Mouse (Mus musculus) regulatory T cell (primary cell): ENCODE measurements around the gene Rnase10.
"Not testable (repeated sequence)": the region's sequence is repeated elsewhere in the genome, so short reads cannot be mapped to it uniquely, and the experiment has no call there.

Source experiments
- in situ Hi-C: fragments of 300-600 bp; cut with MboI, MseI; formaldehyde crosslinking; loops from one replicate; pipeline ENCODE4 v1.15.1; 2025; ENCODE audit warnings: high pct_unique_total_duplicates

Rnase10 gene

DNA sequence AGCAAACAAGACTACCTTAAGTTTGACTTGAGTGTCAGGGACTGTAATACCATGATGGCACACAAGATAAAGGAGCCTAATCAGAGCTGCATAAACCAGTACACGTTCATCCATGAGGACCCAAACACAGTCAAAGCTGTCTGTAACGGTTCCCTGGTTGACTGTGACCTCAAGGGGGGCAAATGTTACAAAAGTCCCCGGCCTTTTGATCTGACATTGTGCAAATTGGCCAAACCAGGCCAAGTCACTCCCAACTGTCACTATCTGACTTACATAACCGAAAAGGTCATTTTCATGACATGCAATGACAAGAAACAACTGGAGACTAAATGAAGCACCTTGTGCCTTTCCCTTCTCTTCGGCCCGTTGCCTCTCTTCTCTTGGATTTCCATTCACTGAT lies 2.0 kb downstream of the Rnase10 start:
- in situ Hi-C loops: loop anchor here (10.0 kb wide), 1 partner anchor 1265 kb away; the partner anchor contains the start of genes Rab2b and Tox4

DNA sequence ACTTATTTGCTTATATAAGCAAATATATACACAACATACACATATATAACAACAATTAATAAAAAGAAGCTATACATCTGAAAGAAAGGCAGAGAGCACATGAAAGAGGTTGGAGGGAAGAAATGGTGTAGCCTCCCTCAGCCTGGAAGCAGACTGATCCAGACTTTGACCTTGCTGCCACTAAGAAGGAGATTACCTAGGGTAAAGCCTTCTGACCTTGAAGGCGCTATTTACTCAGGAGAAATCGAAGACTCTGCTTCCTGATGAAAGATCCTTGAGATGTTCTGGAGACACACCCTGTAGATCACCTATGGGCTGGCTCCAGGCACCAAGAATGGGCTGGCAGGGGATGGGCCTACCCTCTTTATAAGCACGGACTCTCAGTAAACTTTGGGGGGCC lies 7.2 kb downstream of the Rnase10 start:
- in situ Hi-C loops: not testable (repeated sequence)

DNA sequence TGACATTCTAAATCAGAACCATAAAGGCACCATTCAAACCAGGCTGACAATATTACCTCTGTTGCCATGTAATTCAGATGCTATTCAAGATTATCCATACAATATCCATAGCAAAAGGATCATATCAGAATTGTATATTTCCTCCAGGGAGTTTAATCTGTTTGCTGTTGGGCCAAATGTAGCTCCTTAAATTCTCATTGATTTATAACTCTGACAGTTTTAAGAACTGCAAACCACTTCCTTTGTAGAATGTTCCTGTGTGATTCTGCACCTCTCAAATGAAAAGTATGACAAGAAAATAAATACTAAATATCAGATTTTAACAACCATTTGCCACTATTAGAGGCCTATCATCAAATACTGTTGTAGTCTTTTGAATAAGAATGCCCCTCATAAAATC lies 8.2 kb downstream of the Rnase10 start:
- in situ Hi-C loops: no loop called here

DNA sequence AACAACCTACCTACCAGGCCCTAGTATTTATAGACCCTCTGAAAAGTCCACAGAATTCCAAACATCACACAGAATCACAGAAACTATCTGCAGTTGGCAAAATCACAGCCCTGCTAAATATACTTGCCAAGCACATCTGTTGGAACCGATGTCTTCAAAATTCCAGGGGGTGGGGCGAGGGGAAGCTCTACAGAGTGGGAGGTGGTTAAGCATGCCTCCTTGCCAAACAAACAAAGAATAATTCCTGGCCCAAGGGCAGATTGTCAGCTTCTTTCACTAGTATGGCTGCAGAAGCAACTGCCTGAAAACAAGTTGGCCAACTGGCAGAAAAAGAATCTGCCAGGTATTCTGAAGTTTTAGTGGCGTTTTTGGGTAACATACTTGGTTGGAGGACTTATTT lies 9.7 kb downstream of the Rnase10 start:
- in situ Hi-C loops: no loop called here

DNA sequence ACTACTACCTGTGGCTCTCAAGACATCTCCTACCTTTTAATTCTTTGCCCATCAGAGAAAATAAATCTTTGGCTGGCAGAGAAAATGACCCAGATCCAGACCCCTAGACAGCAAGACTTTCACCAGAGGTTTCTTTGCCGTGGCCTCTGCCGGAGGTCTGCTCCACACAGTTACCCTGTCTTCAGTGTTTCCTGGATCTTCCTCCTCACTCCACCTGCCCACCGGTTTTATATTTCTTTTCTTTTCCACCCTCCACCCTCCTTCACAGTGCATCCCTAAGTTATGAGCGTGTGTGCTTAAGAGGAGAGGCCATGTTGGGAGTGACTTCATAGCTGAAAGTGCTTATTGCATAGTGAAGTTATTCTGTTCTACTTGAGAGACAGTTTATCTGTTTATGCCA lies 15.9 kb downstream of the Rnase10 start:
- in situ Hi-C loops: no loop called here

DNA sequence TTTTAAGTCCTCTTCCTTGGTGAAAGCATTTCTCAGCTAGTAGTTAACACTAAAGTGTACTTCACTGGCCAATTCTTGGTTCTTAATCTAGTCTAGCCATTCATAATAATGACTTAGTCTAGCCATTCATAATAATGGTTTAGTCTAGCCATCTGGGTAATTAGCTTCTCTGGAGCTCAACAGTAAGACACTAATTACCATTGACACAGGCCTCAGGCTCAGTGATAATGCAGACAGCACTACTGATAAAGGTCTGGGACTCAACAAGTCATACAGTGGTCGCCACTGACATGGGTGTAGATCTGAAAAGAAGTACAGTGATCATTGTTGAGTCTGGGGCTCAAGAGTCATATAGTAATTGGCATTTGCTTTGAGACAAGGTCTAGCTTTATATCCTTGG lies 17.3 kb downstream of the Rnase10 start:
- in situ Hi-C loops: loop anchor here (5.0 kb wide), 2 partner anchors 37 to 72 kb away; no protein-coding TSS in a partner anchor

DNA sequence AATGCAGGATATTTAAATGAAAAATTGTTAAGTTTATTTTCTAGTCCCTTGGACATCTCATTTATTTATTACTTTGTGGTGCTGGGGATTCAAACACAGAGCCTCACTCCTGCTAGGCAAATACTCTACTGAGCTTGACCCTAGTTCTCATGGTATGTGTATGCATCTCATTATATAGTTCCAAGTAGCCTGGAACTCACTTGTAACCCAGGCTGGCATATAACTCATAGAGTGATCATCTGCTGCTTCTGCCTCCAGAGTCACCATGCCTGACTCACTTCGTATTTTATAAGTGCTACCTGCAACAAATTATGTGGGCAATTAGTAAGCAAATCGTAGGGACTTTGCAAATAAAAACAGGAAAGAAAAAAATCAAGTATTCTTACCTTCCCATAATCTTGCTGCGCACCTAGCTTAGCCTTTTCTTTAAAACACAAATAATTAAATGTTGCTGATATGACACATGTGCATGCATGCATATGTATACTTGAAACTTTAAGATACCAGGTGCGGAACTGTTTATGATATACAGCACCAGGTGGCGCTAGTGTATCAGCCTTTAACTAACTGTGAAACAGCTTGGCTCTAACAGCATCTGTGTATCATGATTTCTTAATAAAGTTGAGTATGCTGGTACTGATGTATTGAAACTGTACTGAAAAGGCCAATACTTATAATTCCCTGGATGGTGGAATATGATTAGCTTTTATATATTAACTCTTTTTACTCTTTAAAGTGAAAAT lies 19.0 kb downstream of the Rnase10 start:
- in situ Hi-C loops: loop anchor here (5.0 kb wide), 2 partner anchors 36 to 71 kb away; no protein-coding TSS in a partner anchor

DNA sequence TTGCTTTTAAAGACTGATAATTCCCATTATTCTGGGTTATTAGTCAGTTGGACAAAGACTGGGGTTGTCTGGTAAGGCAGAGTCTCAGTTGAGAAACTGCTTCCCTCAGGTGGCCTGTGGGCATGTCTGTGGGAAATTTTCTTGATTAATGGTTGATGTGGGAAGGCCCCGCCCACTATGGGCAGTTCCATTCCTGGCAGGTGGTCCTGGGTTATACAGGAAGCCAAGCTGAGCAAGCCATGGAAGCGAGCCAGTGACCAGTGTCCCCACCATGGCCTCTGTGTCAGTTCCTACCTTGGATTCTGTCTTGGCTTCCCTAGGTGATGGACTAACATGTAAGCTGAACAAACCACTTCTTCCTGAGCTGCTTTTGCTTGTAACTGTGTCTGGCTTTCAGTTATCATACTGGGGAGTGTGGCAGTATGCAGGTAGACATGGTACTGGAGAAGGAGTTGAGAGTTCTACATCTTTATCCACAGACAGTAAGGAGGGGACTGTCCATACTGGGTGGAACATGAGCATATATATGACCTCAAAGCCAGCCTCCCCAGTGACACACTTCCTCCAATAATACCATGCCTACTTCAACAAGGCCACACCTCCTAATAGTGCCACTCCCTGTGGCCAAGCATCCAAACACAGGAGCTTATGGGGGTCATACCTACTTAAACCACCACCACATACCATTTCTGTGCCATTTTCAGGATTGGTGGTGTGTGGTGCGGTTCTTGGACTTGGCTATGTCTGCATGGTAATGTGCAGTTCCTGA lies 20.0 kb downstream of the Rnase10 start:
- in situ Hi-C loops: loop anchor here (5.0 kb wide), 2 partner anchors 35 to 70 kb away; no protein-coding TSS in a partner anchor

DNA sequence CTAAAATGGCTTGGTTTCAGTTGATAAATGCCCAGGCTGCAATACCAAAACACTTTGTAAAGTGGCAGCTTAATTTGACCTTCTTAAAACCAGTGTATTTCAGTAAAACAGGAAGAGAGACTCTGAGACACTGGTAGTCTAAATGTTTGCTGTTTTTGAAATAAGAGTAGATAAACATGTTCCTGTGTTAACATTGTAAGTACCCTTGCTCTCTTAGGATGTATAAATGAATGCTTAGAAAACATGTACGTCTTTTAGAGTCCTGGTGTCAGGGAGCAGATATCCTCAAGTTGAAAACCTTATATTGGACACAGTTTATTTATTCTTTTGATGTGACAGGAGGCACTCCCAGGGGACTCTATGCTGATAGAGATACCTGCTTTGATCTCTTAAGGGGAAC lies 27.7 kb downstream of the Rnase10 start:
- in situ Hi-C loops: no loop called here

DNA sequence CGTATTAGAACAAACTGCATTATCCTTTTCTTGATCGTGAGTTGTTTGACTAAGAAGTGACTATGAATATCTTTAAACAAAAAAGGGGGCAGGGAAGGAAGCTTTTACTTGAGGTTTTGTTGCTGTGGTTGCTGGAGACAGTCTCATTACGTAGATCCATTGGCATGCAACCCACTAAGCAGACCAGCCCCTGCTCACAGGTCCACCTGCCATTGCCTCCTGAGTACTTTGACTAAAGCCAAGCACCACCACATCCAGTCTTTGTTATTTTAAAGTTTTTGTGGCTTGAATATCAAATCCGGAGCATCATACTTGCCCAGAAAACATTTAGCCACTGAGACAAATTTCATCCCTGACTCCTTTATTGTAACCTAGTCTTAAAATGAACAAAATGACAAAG lies 28.7 kb downstream of the Rnase10 start:
- in situ Hi-C loops: no loop called here

DNA sequence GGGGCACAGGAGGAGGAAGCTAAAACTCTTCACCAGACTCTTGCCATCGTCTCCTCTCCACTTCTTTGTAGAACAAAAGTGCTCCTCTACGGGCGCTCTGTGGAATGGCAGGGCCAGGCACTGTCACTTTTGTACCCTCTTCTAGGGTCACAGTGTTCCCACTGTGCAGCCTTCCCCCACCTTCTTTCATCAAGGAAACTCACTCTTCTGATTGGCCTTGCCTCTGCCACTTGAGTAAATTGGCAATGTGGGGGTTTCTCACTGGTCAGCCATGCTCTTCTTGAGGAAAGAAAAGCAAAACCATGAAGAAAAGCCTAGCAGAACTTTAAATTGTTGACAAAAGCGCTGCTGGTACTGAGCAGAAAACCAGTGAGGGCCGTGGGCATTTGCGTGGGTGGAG lies 34.2 kb downstream of the Rnase10 start, which contains the start of gene Rnase9:
Gene Rnase9, minus strand, starts transcription at position 101 of the 400 bp plus-strand sequence.
- in situ Hi-C loops: no loop called here

DNA sequence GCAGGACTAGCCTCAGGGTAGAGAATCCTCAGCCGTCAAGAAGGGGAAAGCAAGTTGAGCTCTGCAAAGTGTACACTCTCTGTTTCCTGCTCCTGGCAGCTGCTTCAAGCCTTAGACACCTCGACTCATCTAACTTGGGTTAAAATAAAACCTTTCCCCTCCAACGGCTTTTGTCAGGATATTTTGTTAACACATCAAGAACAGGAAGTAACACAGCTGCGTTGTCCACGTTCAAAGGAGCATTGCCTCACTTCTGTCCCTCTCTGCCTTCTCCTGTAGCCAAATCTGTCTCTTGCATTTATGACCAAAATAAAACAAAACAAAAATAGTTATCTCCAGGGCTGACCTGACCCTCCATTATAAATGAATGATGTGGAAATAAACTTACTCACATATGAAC lies 40.3 kb downstream of the Rnase10 start:
- in situ Hi-C loops: no loop called here

DNA sequence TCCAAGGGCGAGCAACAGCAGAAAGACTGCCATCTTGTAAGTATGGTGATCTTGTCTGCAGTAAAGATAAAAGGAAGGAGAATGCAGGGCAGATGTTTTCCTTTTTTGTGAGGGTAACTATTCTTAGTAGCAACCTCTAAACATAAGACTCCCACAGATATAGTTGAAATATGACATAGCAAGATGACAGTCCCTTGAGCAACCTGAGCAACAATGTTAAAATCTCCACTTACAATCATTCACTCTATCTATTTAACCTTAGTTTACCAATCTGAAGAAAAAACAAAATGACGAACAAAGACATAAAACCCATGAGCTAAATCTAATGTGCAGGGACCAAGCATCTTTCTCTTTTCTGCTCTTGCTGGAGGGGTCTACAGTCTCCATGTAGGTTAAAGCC lies 42.5 kb downstream of the Rnase10 start, which contains the start of gene Rnase11:
Gene Rnase11, minus strand, starts transcription at position 101 of the 400 bp plus-strand sequence.
- in situ Hi-C loops: no loop called here

DNA sequence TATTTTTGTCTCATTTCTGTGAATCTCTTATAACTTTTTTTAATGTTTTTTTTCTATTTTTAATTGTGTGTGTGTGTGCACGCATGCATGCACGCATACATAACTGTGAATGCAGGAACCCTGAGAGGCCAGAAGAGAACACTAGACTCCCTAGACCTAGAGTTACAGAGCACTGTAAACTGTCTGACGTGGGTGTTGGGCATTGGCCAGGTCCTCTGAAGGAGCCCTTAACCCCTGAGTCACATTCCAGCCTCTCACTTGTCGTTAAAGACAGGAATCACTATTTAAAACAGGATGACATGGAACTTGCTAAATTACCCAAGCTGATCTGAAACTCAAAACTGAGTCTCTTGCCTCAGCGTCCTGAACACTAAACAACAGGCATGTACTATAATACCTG lies 44.4 kb downstream of the Rnase10 start:
- in situ Hi-C loops: no loop called here

DNA sequence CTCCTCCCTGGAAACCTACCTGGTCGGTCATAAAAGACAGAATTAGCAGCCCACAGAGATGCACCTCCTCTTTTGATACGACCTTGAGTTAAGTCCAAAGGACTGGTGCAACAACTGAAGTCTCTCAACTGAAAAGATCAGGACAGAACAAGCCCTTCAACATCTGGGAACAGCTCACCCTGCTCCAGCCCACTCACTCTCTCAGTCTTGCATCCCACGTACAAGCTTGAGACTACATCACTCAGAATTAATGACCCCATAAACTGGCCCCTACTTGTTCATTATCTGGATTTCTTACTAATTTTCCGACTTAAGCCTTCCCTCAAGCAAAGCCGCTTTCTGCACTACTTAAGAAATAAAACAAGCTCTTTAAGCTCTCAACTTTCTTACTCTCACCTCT lies 45.6 kb downstream of the Rnase10 start:
- in situ Hi-C loops: no loop called here

DNA sequence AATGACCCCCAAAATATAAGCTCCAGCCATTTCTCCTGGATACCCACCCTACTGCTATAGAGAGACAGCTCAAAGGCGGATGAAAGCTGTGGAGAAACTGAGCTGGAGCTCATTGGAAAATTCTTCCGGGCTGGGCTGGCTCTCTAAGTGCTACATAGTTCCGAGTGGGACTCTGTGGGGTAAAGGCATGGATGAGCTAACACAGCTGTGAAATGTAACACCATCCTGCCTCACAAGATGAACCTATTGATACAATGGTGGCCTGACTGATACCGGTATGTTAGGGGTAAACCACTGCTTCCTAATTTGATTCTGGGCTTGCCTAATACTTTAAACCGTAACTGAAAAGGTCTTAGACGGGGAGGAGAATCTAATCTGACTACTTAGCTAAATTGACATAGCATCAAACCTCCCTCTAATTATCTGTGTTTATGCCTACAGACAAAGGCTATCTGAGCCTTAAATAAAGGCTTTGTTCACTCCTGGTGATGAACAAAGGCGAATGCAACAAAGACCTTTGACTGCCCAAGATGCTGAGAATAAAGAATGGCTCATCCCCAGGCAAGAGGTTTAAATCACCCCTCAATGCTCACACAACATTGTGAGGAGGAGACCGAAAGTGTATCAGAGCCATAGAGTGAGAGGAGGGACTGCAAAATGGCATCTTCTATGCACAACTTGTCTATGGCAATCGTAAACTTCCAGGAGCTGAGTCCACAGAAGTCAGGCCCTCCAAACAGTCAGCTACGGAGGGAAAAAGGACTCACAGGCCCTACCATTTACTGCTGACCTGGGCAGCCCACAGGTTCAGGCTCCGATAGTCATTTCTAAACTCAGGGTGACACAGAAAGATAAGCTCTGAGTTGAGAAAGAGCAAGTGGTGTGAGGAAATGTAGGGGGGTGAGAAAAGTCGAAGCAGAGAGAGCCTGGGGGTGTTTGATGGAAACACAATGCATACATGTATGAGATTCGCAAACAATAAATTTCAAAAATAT lies 47.0 kb downstream of the Rnase10 start:
- in situ Hi-C loops: no loop called here

DNA sequence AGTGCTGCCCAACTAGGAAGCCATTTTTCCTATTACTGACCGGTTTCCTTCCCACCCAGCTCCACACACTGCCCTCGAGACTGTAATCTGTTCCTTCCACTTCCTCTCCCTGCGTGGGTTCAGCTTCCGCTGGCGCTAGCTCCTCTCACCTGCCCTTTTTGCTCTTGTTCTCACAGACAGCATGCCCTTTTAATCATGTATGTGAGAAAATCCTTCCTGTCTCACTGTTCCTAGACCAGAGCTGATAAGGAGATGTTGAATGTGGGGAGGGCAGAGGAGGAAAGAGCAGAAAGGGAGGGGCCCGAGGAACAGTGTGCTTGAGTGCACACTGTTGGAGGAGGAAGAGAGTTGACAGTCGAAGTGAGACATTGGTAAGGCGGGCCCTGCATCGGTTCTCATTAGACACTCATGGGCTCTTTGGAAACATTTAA lies 49.9 kb downstream of the Rnase10 start, which contains the start of gene Rnase12:
Gene Rnase12, minus strand, starts transcription at position 261 of the 431 bp plus-strand sequence.
- in situ Hi-C loops: no loop called here
